Mouse (Mus musculus) midbrain, embryonic 13.5 days (tissue): ENCODE measurements around the gene Fgf22. TPM values are rescaled to one million over a fixed set of nuclear protein-coding genes. Genes with fewer than 3 reads are reported as not detected.

Experiments
- ATAC-seq: fragments of 200-750 bp; cut with Nextera tagmentation; 2 replicates; pipeline ENCODE4 v1.8.0; 2017; ENCODE audit warnings: mild to moderate bottlenecking, moderate TSS enrichment, moderate library complexity
- H3K27ac ChIP-seq: fragments of 300-500 bp; sonication (generic); 2 replicates; pipeline ENCODE4 v1.5.1; 2015; ENCODE audit warnings: inconsistent platforms, mild to moderate bottlenecking, moderate library complexity
- H3K27me3 ChIP-seq: fragments of 300-500 bp; sonication (generic); 2 replicates; pipeline ENCODE4 v1.6.1; 2015; ENCODE audit warnings: mild to moderate bottlenecking, inconsistent platforms
- H3K36me3 ChIP-seq: fragments of 300-500 bp; sonication (generic); 2 replicates; pipeline ENCODE4 v1.6.1; 2015; ENCODE audit warnings: mild to moderate bottlenecking, inconsistent platforms
- H3K4me1 ChIP-seq: fragments of 300-500 bp; sonication (generic); replicated peaks from 2 replicates; pipeline ENCODE4 v1.6.1; 2015; ENCODE audit warnings: inconsistent platforms
- H3K4me2 ChIP-seq: fragments of 300-500 bp; sonication (generic); replicated peaks from 2 replicates; pipeline ENCODE4 v1.6.1; 2015; ENCODE audit warnings: moderate library complexity, mild to moderate bottlenecking, inconsistent platforms
- H3K4me3 ChIP-seq: fragments of 300-500 bp; sonication (generic); replicated peaks from 2 replicates; pipeline ENCODE4 v1.5.1; 2015; ENCODE audit warnings: mild to moderate bottlenecking, inconsistent platforms
- H3K9ac ChIP-seq: fragments of 300-500 bp; sonication (generic); replicated peaks from 2 replicates; pipeline ENCODE4 v1.6.1; 2015; ENCODE audit warnings: mild to moderate bottlenecking, inconsistent platforms
- H3K9me3 ChIP-seq: fragments of 300-500 bp; sonication (generic); 2 replicates; pipeline ENCODE4 v1.6.1; 2016; ENCODE audit warnings: mild to moderate bottlenecking, inconsistent platforms
- WGBS: fragments of 180-500 bp; shearing (Covaris S2); methylation state at CpG from one replicate; pipeline ENCODE4 v1.1.7; 2015; 5-methylcytosine and 5-hydroxymethylcytosine counted together
- polyA plus RNA-seq: library from polyadenylated mRNA; unstranded; fragments of >200 nt; fragmentation: Nextera tagmentation; extraction: Ambion mirVana; gene quantifications from 2 replicates; pipeline ENCODE4 v1.2.1, GENCODE M21; 2015

Fgf22 gene
- polyA plus RNA-seq, 1 experiment from 2014 or later: 1.3 TPM

- Histone ChIP-seq H3K4me1 (peaks cover 21% of the 10 kb centered on the region), H3K4me3 (peak within 1 kb of the TSS; percentile 60), H3K27me3 (peaks cover 64% of the 10 kb centered on the region), H3K27ac (peak within 1 kb of the TSS; percentile 36; the same call in 1 of the 2 replicates), H3K9ac (peak within 1 kb of the TSS; percentile 73), H3K9me3 (no peaks in the 10 kb centered on the region), H3K36me3 (peaks cover 8% of the 10 kb centered on the region), H3K4me2 (peak within 1 kb of the TSS; percentile 92)
- WGBS: 3% methylated on average over 48 of the region's 91 CpGs
- ATAC-seq: peak; percentile 43
Measured at GRCm38 (mm10) chr10:79716254-79716987, 38.5 kb upstream of the Fgf22 start, which contains the start of gene Hcn2. Gene Hcn2, plus strand, starts transcription at chr10:79716634.

- H3K9me3 ChIP-seq: no peaks in the 10 kb centered on the region
- ATAC-seq: peak; percentile 41
- peaks cover 2% of the 10 kb centered on the region for H3K36me3 ChIP-seq
- peaks cover 21% of the 10 kb centered on the region for H3K4me1 ChIP-seq
- peak overlapping the region; percentile 73 for H3K9ac ChIP-seq
- H3K4me3 ChIP-seq: peak overlapping the region; percentile 60
- under 1% methylated on average over 44 of the region's 44 CpGs for WGBS
- peak overlapping the region; percentile 92 for H3K4me2 ChIP-seq
- peak overlapping the region; percentile 36; the same call in 1 of the 2 replicates for H3K27ac ChIP-seq
- peaks cover 64% of the 10 kb centered on the region for H3K27me3 ChIP-seq
Measured at GRCm38 (mm10) chr10:79716988-79717355, 37.9 kb upstream of the Fgf22 start.

- Histone ChIP-seq H3K9me3 (no peaks in the 10 kb centered on the region), H3K9ac (peak overlapping the region; percentile 73), H3K4me3 (peak overlapping the region; percentile 60), H3K4me1 (peaks cover 21% of the 10 kb centered on the region), H3K27ac (no peak overlapping the region), H3K36me3 (no peaks in the 10 kb centered on the region), H3K4me2 (peak overlapping the region; percentile 92), H3K27me3 (peaks cover 64% of the 10 kb centered on the region)
- 0 out of 2 replicates have a peak, but pooled peaks have one; percentile 11 for ATAC-seq
- WGBS: 6% methylated on average over 43 of the region's 43 CpGs
Measured at GRCm38 (mm10) chr10:79717640-79718357, 37.1 kb upstream of the Fgf22 start.

GRCm38 (mm10) chr10:79721089-79721488 is 33.8 kb upstream of the Fgf22 start:
- Histone ChIP-seq H3K36me3 (no peaks in the 10 kb centered on the region), H3K9me3 (no peaks in the 10 kb centered on the region), H3K4me3 (no peak overlapping the region), H3K4me2 (no peak overlapping the region), H3K9ac (no peak overlapping the region), H3K27me3 (peaks cover 41% of the 10 kb centered on the region), H3K4me1 (peaks cover 20% of the 10 kb centered on the region), H3K27ac (no peak overlapping the region)
- no peak for ATAC-seq
- 69% methylated on average over 5 of the region's 5 CpGs for WGBS

- WGBS: 58% methylated on average over 6 of the region's 6 CpGs
- peaks cover 22% of the 10 kb centered on the region for H3K27me3 ChIP-seq
- peaks cover 2% of the 10 kb centered on the region; the same call in 1 of the 2 replicates for H3K4me1 ChIP-seq
- no peaks in the 10 kb centered on the region for H3K9me3 ChIP-seq
- ATAC-seq: no peak
- no peak overlapping the region for H3K4me3 ChIP-seq
- no peak overlapping the region for H3K9ac ChIP-seq
- H3K36me3 ChIP-seq: no peaks in the 10 kb centered on the region; the same call in 1 of the 2 replicates
- no peak overlapping the region for H3K27ac ChIP-seq
- no peak overlapping the region for H3K4me2 ChIP-seq
Measured at GRCm38 (mm10) chr10:79723047-79723446, 31.8 kb upstream of the Fgf22 start.

- Histone ChIP-seq H3K4me3 (no peak overlapping the region), H3K4me1 (no peaks in the 10 kb centered on the region), H3K9me3 (no peaks in the 10 kb centered on the region), H3K36me3 (no peaks in the 10 kb centered on the region; the same call in 1 of the 2 replicates), H3K27me3 (peaks cover 15% of the 10 kb centered on the region), H3K9ac (no peak overlapping the region), H3K27ac (no peak overlapping the region), H3K4me2 (no peak overlapping the region)
- 90% methylated on average over 7 of the region's 7 CpGs for WGBS
- no peak for ATAC-seq
Measured at GRCm38 (mm10) chr10:79723692-79724091, 31.2 kb upstream of the Fgf22 start.

GRCm38 (mm10) chr10:79726090-79726489 is 28.8 kb upstream of the Fgf22 start:
- ATAC-seq: no peak
- Histone ChIP-seq H3K9ac (no peak overlapping the region), H3K4me1 (no peaks in the 10 kb centered on the region), H3K27me3 (no peaks in the 10 kb centered on the region), H3K4me2 (no peak overlapping the region), H3K36me3 (peaks cover 5% of the 10 kb centered on the region; the same call in 1 of the 2 replicates), H3K9me3 (no peaks in the 10 kb centered on the region), H3K4me3 (no peak overlapping the region), H3K27ac (no peak overlapping the region)
- 31% methylated on average over 11 of the region's 11 CpGs for WGBS

- peaks cover 27% of the 10 kb centered on the region for H3K36me3 ChIP-seq
- H3K4me2 ChIP-seq: no peak overlapping the region
- no peak for ATAC-seq
- H3K9me3 ChIP-seq: 0 out of 2 replicates have a peak, but pooled peaks cover 3% of the 10 kb centered on the region
- H3K27ac ChIP-seq: no peak overlapping the region
- no peaks in the 10 kb centered on the region for H3K27me3 ChIP-seq
- no peak overlapping the region for H3K4me3 ChIP-seq
- no peak overlapping the region for H3K9ac ChIP-seq
- 77% methylated on average over 28 of the region's 28 CpGs for whole genome bisulfite sequencing
- H3K4me1 ChIP-seq: no peaks in the 10 kb centered on the region
Measured at GRCm38 (mm10) chr10:79728323-79729249, 26.3 kb upstream of the Fgf22 start.

- Histone ChIP-seq H3K27me3 (no peaks in the 10 kb centered on the region), H3K9me3 (0 out of 2 replicates have a peak, but pooled peaks cover 3% of the 10 kb centered on the region), H3K36me3 (peaks cover 35% of the 10 kb centered on the region), H3K4me2 (no peak overlapping the region), H3K9ac (no peak overlapping the region), H3K4me1 (no peaks in the 10 kb centered on the region), H3K4me3 (no peak overlapping the region), H3K27ac (no peak overlapping the region)
- ATAC-seq: no peak
- WGBS: 91% methylated on average over 13 of the region's 13 CpGs
Measured at GRCm38 (mm10) chr10:79729357-79729965, 25.4 kb upstream of the Fgf22 start.

GRCm38 (mm10) chr10:79732500-79732899 is 22.4 kb upstream of the Fgf22 start:
- Histone ChIP-seq H3K9ac (no peak overlapping the region), H3K4me3 (no peak overlapping the region), H3K27me3 (peaks cover 21% of the 10 kb centered on the region), H3K9me3 (peaks cover 11% of the 10 kb centered on the region; the same call in 1 of the 2 replicates), H3K27ac (no peak overlapping the region), H3K4me1 (peaks cover 5% of the 10 kb centered on the region; the same call in 1 of the 2 replicates), H3K4me2 (no peak overlapping the region), H3K36me3 (peaks cover 66% of the 10 kb centered on the region)
- no peak for ATAC-seq
- 100% methylated on average over 1 of the region's 1 CpGs for WGBS

GRCm38 (mm10) chr10:79733847-79734246 is 21.0 kb upstream of the Fgf22 start:
- Histone ChIP-seq H3K4me2 (no peak overlapping the region), H3K4me3 (no peak overlapping the region), H3K9me3 (peaks cover 23% of the 10 kb centered on the region), H3K27me3 (peaks cover 21% of the 10 kb centered on the region), H3K9ac (no peak overlapping the region), H3K36me3 (peaks cover 79% of the 10 kb centered on the region), H3K4me1 (peaks cover 5% of the 10 kb centered on the region; the same call in 1 of the 2 replicates), H3K27ac (no peak overlapping the region)
- WGBS: 96% methylated on average over 15 of the region's 15 CpGs
- ATAC-seq: no peak
